18 mouse cellular contexts compared by ENCODE assay signal in the genomic region with DNA sequence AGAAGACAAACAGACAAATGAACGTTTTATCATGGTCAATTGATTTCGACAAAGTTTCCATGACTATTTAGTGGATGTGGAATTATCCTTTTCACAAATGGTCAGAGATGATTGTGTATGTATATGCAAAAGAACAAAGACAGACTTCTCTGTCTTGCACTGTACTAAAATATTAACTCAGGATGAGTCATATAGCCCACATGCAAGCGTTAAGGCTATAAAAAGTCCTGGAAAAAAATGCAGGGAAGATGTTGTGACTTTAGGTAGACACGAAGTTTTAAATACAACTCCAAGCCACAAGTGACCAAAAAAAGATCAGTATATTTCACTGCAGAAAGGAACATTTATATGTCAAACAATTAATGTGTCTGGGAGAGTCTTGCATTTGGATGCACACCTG.
"Had no signal": no experiment of that assay in that cellular context is flagged by ENCODE, and none has a peak within 500 bp of the region (broad histone marks: within the 10 kb centered on the region; RNA-seq: fewer than 3 reads in every experiment).

No protein-coding gene starts in this region.

- ATAC-seq: hindbrain, embryonic 16.5 days; inflammation-experienced regulatory T-cells, adult 6 months; intestine, embryonic 15.5 days; intestine, postnatal 0 days had no signal

- DNase-seq: gastrocnemius, adult 2 months; gastrocnemius, postnatal 10 days; gastrocnemius, postnatal 25 days; heart, adult 2 months; heart, postnatal 14 days; heart, postnatal 36 days; kidney, adult 18-20 months; kidney, adult 8-10 months; kidney, postnatal 10 days; kidney, postnatal 36 days; layer of hippocampus, adult 9-11 months; layer of hippocampus, postnatal 36 days; left cerebral cortex, postnatal 4 days; liver, embryonic 13.5 days had no signal
